Mouse (Mus musculus): ENCODE data around the gene Ppa1.

The Ppa1 gene

GRCm38 (mm10) chr10:61695703-61696559 lies 47.6 kb downstream of the Ppa1 start:
- DNase-seq (ENCODE audit: low spot score in 2 of 2), result no peak

GRCm38 (mm10) chr10:61696560-61696823 lies 48.1 kb downstream of the Ppa1 start:
- no peak for DNase-seq (ENCODE audit: low spot score in 2 of 2)

GRCm38 (mm10) chr10:61697028-61697427 lies 48.7 kb downstream of the Ppa1 start:
- no peak for DNase-seq (ENCODE audit: low spot score in 2 of 2)

GRCm38 (mm10) chr10:61704663-61705062 lies 56.3 kb downstream of the Ppa1 start:
- no peak for DNase-seq (ENCODE audit: low spot score in 2 of 2)

DNA sequence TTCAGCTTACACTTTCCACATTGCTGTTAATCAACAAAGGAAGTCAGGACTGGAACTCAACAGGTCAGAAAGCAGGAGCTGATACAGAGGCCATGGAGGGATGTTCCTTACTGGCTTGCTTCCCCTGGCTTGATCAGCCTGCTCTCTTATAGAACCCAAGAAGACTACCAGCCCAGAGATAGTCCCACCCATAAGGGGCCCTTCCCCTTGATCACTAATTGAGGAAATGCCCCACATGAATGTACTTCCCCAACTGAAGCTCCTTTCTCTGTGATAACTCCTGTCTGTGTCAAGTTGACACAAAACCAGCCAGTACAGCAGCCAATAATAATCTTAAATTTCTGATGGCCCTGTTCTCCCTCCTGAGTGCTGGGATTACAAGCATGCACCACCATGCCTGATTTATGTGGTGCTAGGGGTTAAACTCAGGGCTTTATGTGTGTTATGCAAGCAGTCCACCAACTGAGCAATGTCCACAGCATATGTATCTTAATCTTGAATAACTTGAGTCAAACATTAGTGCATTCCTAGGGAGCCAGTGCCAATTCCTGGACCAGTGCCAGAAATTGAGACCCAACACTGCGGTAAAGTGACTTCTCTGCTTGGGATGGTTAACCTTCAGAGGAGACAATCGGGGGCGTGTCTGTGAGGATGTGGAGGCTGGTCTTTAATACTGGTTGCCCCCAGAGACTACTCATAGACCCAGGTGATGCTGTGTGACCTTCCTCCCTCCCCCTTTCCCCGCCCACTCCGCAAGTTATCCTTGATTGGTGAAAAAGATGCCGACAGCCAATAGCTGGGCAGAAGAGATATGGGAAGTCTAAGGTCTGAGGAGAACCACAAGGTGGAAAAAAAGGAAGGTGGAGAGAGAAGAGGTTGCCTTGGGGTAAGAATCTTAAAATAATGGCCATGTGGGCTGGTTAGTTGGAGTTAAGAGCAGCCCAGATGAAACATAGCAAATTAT lies 58.3 kb downstream of the Ppa1 start:
- DNase-seq (ENCODE audit: low spot score in 2 of 2), result no peak

GRCm38 (mm10) chr10:61713601-61714000 lies 65.2 kb downstream of the Ppa1 start:
- no peak for DNase-seq (ENCODE audit: low spot score in 2 of 2)

DNA sequence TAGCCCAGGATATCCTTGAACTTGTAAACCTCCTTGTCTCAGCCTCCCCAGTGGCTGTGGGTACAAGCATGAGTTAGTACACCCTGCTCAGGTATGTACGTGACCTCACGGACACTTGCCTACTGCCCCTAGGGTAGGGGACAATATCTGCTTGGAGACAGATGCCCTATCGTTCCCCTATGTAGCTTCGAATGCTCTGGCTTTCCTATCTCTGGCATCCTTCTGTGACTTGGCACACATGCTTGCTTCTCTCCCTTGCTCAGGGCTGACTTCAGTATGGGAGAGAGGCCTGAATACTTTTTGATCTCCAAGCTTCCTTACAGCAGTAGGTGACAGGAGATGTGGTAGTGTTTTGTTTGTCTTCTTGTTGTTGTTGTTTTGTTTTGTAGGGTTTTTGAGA lies 65.8 kb downstream of the Ppa1 start:
- no peak for DNase-seq (ENCODE audit: low spot score in 2 of 2)

DNA sequence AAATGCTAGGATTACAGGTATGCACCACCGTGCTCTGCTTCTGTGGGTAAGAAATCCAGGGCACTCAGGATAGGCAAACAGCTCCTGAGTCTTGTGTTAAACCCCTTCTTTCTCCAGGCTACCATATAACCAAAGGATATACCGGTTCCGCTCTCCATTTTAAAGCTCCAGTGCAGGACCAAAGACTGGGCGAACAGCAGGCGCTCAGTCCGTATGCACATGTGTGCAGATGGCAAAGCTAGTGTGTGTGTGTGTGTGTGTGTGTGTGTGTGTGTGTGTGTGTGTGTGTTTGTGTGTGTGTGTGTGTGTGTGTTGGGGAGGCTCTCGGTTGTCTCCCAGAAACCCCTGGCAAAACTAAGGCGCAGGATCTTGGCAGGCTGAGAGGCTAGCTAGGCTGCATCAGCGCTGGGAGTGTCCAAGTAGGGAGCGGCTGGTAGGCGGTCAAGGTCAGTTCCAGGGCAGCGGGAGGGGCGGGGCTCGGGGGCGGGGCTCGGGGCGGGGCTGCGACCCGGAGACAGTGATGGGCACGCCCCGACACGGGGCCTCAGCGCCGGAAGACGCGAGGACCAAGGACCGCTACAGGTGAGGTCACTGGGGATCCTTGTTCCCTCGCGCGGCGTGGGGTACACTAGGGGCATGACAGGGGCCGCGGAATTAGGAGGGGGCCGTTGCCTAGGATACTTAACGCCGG lies 66.6 kb downstream of the Ppa1 start, which contains the start of gene Aifm2:
Aifm2 (plus strand) TSS at position 493 of the 691 bp plus-strand sequence.
- DNase-seq (ENCODE audit: low spot score in 2 of 2), result no peak

GRCm38 (mm10) chr10:61715462-61715837 lies 67.1 kb downstream of the Ppa1 start:
- DNase-seq (ENCODE audit: low spot score in 2 of 2), result no peak

DNA sequence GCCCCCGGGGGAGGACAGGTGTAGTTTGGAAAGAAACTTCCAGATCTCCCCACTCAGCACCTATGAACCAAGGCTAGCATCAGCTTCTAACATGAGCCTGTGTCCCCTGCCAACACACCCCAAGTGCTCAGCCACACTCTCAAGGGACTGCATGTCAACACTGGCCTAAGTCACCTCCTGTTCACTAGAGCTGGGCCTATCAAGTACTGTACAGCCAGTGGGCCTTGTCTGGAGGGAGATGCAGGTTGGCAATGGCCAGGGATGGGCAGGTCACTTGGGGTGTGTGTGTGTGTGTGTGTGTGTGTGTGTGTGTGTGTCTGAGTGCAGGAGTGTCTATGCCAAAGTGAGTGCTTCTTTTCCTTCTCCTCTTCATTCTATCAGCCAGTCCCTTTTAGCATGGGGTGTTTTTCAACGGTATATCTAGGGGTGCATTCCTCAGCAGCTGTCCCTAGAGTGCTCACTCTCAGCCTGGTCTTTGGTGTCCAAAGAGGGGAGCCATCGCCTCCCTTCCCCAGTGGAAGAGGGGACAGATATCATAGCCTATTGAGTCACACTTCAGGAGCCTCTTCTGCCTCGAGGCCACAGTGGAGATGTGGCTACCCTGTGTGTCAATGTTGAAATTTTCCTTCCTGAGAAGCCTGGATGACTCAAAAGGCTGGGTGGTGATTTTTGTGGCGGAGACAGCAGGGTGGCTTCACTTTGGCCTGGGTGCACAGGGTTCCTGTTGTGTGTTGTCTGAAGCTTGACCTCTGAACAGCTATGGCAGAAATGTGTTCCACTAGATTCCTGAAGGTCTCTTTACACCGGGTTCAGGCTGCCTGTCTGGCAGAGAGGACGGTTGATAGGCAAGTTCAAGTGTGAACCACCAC lies 67.9 kb downstream of the Ppa1 start:
- no peak for DNase-seq (ENCODE audit: low spot score in 2 of 2)

GRCm38 (mm10) chr10:61717406-61718296 lies 69.3 kb downstream of the Ppa1 start:
- no peak for DNase-seq (ENCODE audit: low spot score in 2 of 2)

GRCm38 (mm10) chr10:61720331-61720730 lies 72.0 kb downstream of the Ppa1 start:
- DNase-seq (ENCODE audit: low spot score in 2 of 2), result no peak

GRCm38 (mm10) chr10:61722215-61722614 lies 73.9 kb downstream of the Ppa1 start:
- no peak for DNase-seq (ENCODE audit: low spot score in 2 of 2)

DNA sequence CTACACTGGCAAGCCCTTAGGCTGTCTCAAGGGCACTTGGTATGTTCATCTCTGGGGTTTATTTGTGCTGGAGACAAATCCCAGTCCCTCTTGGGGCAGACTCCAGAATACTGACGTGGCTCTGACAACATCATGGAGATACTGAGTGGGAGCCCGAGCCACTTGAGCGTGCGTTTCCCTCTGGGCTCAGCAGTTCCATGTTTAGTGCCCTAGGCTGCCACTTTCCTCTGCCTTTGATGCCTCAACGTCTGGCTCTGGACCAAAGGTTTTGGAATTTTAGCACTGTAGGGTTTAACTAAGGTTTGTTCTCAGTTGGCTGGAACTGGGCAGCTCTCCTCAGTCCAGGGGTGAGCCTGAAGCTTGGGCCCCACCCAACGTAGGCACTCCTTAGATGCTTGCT lies 74.9 kb downstream of the Ppa1 start:
- no peak for DNase-seq (ENCODE audit: low spot score in 2 of 2)
